In the genomic region with DNA sequence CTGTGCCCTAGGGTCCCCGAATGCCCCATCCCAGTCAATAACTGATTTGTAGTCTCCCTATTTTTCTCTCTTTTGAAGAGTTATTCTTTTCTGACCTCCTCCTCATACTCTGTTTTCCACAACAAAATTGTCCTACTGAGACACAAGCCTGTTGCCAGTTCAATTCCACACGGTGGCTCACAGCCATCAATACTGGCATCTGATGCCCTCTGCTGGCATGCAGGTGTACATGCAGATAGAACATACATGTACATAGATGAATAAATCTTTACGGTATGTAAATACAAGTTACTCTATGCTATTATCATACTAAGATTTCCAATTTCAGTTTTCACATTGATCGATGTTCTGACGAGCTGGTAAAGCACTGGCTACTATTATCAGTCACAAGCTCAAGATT, we compare ENCODE assay signal across 19 mouse cellular contexts. TPM values are rescaled to one million over a fixed set of nuclear protein-coding genes. Genes with fewer than 3 reads are reported as not detected.
DNase-seq lines count a peak whose midpoint lies in the region; ATAC-seq and TF ChIP-seq lines count a peak whose summit lies in the region.
"Had no signal": no experiment of that assay in that cellular context is flagged by ENCODE, and none has a peak within 500 bp of the region (broad histone marks: within the 10 kb centered on the region; RNA-seq: fewer than 3 reads in every experiment).

No protein-coding gene starts in this region.

- DNase-seq in adrenal gland, postnatal 36 days = peak; percentile 4 to 12
- no peak for DNase-seq in adrenal gland, adult (ENCODE audit: inconsistent age in 2 of 2, low spot score in 1 of 2)
- DNase-seq in kidney, adult 2 months = no peak
- no peak for DNase-seq in kidney, postnatal 14 days
- DNase-seq in 416B (ENCODE audit: low read depth) = peak; percentile 47
- peak; percentile 16 for DNase-seq in brain, adult 2 months (ENCODE audit: low read depth, low spot score)
- no peak for DNase-seq in layer of hippocampus, adult 11-12 months (ENCODE audit: low spot score)
- DNase-seq: adrenal gland, postnatal 14 days; cerebellum, adult 9-11 months; heart, adult 11 months; kidney, postnatal 4 days; midbrain, embryonic 14.5 days; right cerebral cortex, adult 18-20 months had no signal

- H3K27me3 ChIP-seq in kidney, adult 2 months (replicated peaks; ENCODE audit: control insufficient read depth, insufficient read depth, low read length) = no peaks in the 10 kb centered on the region
- no peaks in the 10 kb centered on the region for H3K27me3 ChIP-seq in kidney, embryonic 16.5 days (ENCODE audit: insufficient read depth, low read length)
- H3K27me3 ChIP-seq: embryonic facial prominence, embryonic 15.5 days; hindbrain, embryonic 13.5 days had no signal

- H3K4me3 ChIP-seq in kidney, adult 2 months (ENCODE audit: insufficient read depth, low read depth, low read length) = no peak overlapping the region
- H3K4me3 ChIP-seq in kidney, embryonic 16.5 days (ENCODE audit: low read length) = no peak overlapping the region
- H3K4me3 ChIP-seq: embryonic facial prominence, embryonic 15.5 days; hindbrain, embryonic 13.5 days had no signal

- peak; percentile 42 for TF ChIP-seq CTCF in kidney, adult 2 months (conservative IDR thresholded peaks at IDR 0.05; ENCODE audit: insufficient read depth, insufficient read length, low read depth, low read length)

- no peak for ATAC-seq in kidney, embryonic 16.5 days (ENCODE audit: low FRiP score, low TSS enrichment)
- ATAC-seq: forebrain, embryonic 16.5 days had no signal

- no peak overlapping the region for H3K4me2 ChIP-seq in kidney, embryonic 16.5 days (replicated peaks; ENCODE audit: low read depth, low read length)
- H3K4me2 ChIP-seq: embryonic facial prominence, embryonic 15.5 days; hindbrain, embryonic 13.5 days had no signal

- H3K27ac ChIP-seq in kidney, adult 2 months (ENCODE audit: insufficient read depth, low read depth, low read length) = no peak overlapping the region
- no peak overlapping the region for H3K27ac ChIP-seq in kidney, embryonic 16.5 days (ENCODE audit: low read length)
- H3K27ac ChIP-seq: embryonic facial prominence, embryonic 15.5 days; hindbrain, embryonic 13.5 days had no signal

- H3K9me3 ChIP-seq in kidney, embryonic 16.5 days (ENCODE audit: low read length) = peaks cover 14% of the 10 kb centered on the region

- H3K9ac ChIP-seq in kidney, embryonic 16.5 days (replicated peaks; ENCODE audit: low read length) = no peak overlapping the region
- H3K9ac ChIP-seq: embryonic facial prominence, embryonic 15.5 days; hindbrain, embryonic 13.5 days had no signal

- no peak for TF ChIP-seq POLR2A in kidney, adult 2 months (IDR thresholded peaks at IDR 0.05; ENCODE audit: low read depth, low read length)

- H3K36me3 ChIP-seq in kidney, adult 2 months (ENCODE audit: control insufficient read depth, insufficient read depth, low read length) = no peaks in the 10 kb centered on the region
- no peaks in the 10 kb centered on the region for H3K36me3 ChIP-seq in kidney, embryonic 16.5 days (ENCODE audit: insufficient read depth, low read length)
- H3K36me3 ChIP-seq: embryonic facial prominence, embryonic 15.5 days; hindbrain, embryonic 13.5 days had no signal

- WGBS in kidney, adult 2 months = 92% methylated on average over 5 of the region's 5 CpGs
- WGBS in kidney, embryonic 16.5 days = 88% methylated on average over 5 of the region's 5 CpGs

- H3K4me1 ChIP-seq in kidney, adult 2 months (ENCODE audit: control insufficient read depth, insufficient read depth, low read length) = no peaks in the 10 kb centered on the region
- H3K4me1 ChIP-seq in kidney, embryonic 16.5 days (ENCODE audit: insufficient read depth, low read length) = no peaks in the 10 kb centered on the region
- H3K4me1 ChIP-seq: embryonic facial prominence, embryonic 15.5 days; hindbrain, embryonic 13.5 days had no signal

RNA-seq across cellular contexts. Expression of gene Cbr3, which starts 12.0 kb away (rescaled TPM):
- total RNA-seq in adrenal gland, postnatal 36 days (2021) = 1 to 10 TPM; 6.3 to 9.5 TPM
- polyA plus RNA-seq in kidney, adult 2 months (2012; rRNA removed) = 4.9 and 5.0 TPM in 2 replicates
- polyA plus RNA-seq in kidney, embryonic 16.5 days (2015; fragmentation: Nextera tagmentation; extraction: Ambion mirVana) = 7.6 and 8.6 TPM in 2 replicates

RNA-seq across cellular contexts. Expression of gene Dop1b, which starts 40.6 kb away (rescaled TPM):
- total RNA-seq in adrenal gland, postnatal 36 days (2021) = 10 to 100 TPM; 16.4 to 16.7 TPM
- polyA plus RNA-seq in kidney, adult 2 months (2012; rRNA removed) = 23.8 and 28.2 TPM in 2 replicates
- 30.1 and 35.0 TPM in 2 replicates for polyA plus RNA-seq in kidney, embryonic 16.5 days (2015; fragmentation: Nextera tagmentation; extraction: Ambion mirVana)

RNA-seq across cellular contexts. Expression of gene Gm5678, which starts 43.2 kb away (rescaled TPM):
- 1 to 10 TPM; 4.1 to 5.6 TPM for total RNA-seq in adrenal gland, postnatal 36 days (2021)
- polyA plus RNA-seq in kidney, adult 2 months (2012; rRNA removed) = not detected in 2 replicates
- polyA plus RNA-seq in kidney, embryonic 16.5 days (2015; fragmentation: Nextera tagmentation; extraction: Ambion mirVana) = not detected in 2 replicates
- polyA plus RNA-seq: embryonic facial prominence, embryonic 15.5 days; forebrain, embryonic 16.5 days; hindbrain, embryonic 13.5 days; lung, embryonic 16.5 days; midbrain, embryonic 14.5 days; neural tube, embryonic 14.5 days had no signal

Comparison
In these comparisons a context has a peak if more than half of its experiments do, and no peak if none do; other contexts are left out.
1. DNase-seq: peak in adrenal gland, postnatal 36 days (2 of 2), 416B (single experiment) and brain, adult 2 months (single experiment); none in adrenal gland, adult (0 of 2), kidney, adult 2 months (single experiment), kidney, postnatal 14 days (single experiment) and layer of hippocampus, adult 11-12 months (single experiment).